Mouse (Mus musculus) gonadal fat pad, adult 2 months (tissue): Measurements from ENCODE around the gene Phb2. TPM values are rescaled to one million over a fixed set of nuclear protein-coding genes. Genes with fewer than 3 reads are reported as not detected.

Source experiments
- DNase-seq: peaks from one replicate; pipeline ENCODE4 v3.0.0-alpha.2; 2012; ENCODE audit warnings: low read depth
- polyA plus RNA-seq: library from polyadenylated mRNA; depleted of rRNA; stranded (reverse); fragments of >200 nt; gene quantifications from 2 replicates; pipeline ENCODE4 v1.2.3, GENCODE M21; 2012

Phb2 gene
- polyA plus RNA-seq, 1 experiment = 131 TPM

DNA sequence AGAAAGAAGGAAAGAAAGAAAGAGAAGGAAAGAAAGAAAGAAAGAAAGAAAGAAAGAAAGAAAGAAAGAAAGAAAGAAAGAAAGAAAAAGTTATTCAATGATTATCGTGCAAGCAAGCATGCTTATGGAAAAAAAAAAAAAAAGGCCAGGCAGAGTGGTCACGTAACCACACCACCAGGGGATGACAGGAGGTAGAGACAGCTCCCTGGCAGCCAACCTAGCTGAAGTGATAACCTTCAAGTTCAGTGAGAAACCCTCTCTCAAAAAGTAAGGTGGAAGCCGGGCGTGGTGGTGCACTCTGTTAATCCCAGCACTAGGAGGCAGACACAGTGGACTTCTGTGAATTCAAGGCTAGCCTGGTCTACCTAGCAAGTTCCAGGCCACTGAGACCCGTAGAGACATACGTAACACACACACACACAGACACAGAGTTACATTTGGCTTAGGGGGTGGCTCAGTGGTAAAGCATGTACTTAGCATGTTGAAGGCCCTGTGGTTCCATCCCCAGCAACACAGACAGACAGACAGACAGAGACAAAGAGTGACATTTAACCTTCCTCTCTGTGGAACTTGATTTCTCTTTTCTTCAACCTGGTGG is 10.8 kb downstream of the Phb2 start:
- DNase-seq = no peak

GRCm38 (mm10) chr6:124723541-124723940 is 11.4 kb downstream of the Phb2 start:
- no peak for DNase-seq

- no peak for DNase-seq
Measured at GRCm38 (mm10) chr6:124724472-124724871, 12.3 kb downstream of the Phb2 start.

DNA sequence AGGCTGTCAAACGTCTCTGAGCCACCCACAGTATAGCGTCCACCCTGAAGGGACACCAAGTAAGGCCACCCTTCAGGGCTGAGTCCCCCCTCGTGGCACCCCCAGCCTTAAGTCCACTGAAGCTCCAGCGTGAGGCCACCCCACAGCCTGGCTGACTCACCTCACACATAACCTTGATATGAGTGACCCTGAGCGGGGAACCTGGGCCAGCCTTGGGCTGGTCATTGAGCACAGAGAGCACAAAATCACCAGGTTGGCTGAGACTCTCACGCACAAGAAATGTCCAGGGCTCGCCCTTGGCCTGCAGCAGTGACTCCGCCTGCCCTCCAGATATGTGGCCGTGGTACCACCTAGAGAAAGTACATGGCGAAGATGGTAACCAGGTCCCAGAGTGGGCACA is 16.5 kb downstream of the Phb2 start:
- no peak for DNase-seq

- no peak for DNase-seq
Measured at GRCm38 (mm10) chr6:124729850-124730705, 17.9 kb downstream of the Phb2 start.

- no peak for DNase-seq
Measured at GRCm38 (mm10) chr6:124731038-124731437, 18.9 kb downstream of the Phb2 start.

DNA sequence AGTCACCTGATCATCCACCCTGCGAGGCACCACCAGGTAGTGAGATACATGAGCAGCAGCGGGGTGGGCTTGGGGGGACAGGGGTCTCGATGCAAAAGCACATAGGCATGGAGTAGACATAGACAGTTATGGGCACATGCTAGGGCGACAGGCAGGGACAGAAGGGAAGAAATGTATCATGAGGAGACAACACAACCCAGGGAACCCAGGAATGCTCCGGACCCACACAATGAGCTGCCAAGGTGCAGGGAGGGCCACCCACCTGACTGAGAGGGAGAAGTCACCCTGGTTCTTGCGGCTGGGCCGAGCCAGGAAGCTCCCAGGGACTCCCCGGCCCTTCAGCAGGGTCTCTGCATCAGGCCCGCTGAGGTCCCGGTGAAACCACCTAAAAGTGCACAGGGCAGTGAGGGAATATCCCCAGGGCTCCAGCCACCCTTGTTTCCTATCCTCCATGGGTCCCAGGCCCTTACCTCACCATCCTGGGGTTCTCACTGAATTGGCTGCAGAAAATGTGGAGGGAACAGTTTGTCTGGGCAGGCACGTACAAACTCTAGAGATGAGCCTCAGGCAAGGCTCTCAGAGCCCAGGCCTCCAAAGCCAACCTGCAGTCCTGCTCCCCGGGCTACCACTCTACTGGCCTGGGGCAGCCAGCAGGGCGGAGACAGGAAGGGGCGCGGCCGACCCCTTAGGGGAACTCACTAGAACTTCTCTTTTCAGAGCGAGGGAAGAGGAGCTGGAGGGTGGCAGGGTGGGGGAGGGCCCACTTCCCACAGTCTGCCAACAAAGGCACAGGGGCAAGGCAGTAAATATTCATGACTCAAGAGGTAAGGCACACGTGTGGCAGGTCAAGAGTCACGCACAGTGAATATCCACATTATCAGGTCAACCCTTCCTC is 20.6 kb downstream of the Phb2 start:
- DNase-seq = no peak

DNA sequence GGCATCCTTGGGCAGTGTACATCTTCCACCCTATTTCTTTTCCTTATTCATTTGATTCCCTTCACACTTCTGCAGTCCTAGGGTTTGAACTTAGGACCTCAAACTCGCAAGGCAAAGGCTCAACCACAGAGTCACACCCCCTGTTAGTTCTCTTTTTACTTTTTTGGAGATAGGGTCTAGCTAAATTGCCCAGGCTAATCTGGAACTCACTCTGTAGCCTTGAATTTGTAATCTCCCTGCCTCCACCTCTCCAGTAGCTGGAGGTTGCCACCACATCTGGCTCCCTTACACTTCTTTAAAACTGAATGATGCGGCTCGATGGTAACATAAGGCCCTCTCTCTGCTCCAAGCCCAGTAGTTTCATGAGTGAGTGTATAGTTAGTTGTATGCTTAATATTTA is 22.3 kb downstream of the Phb2 start:
- DNase-seq = no peak

- no peak for DNase-seq
Measured at GRCm38 (mm10) chr6:124737040-124737439, 24.9 kb downstream of the Phb2 start.

- no peak for DNase-seq
Measured at GRCm38 (mm10) chr6:124738511-124739023, 26.4 kb downstream of the Phb2 start, which contains the start of gene Ptpn6. Ptpn6 (minus strand) TSS chr6:124738714.

DNA sequence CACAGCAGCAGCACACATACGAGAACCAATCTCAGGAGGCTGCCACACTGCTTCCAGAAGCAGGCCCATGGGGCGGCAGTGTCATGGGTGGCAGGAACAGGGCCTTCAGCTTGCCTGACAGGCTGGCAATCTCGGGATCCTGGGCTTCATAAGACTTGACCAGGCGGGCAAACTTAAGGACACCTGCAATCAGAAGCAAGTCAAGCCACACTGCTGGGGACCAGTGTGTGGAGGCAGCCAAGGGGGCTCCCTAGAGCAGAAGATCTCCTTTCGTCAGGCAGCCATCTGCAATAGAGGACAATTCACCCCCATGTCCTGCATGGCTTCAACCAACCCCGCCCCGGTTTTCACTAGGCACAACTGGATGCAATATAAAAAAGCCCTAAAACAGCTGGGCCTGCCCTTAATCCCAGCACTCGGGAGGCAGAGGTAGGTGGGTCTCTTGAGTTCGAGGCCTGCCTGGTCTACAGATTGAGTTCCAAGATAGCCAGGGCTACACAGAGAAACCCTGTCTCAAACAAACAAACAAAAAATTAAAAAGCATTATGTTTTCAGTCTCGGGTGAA is 27.2 kb downstream of the Phb2 start:
- DNase-seq = no peak

GRCm38 (mm10) chr6:124740211-124740887 is 28.2 kb downstream of the Phb2 start:
- DNase-seq = no peak

- DNase-seq = no peak
Measured at GRCm38 (mm10) chr6:124740888-124741761, 29.0 kb downstream of the Phb2 start, which contains the start of gene Grcc10. Grcc10 (minus strand) TSS chr6:124741374.

DNA sequence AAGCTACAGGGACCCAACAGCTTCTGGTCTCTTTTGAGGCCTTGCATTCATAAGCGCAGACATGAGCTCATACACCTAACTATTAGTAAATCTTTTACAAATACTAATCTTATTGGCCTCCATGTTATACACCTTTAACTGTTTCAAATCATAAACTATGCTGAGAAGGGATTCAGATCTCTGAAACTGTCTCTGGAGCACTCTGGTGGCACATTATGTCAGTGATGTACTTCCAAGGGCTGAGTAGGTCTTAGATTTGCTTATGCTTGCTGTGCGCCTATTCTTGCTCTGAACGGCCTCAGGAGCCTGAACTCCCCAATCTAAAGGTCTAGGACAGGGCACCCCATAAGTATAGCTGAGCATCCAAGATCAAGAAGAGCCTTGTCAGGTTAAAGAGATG is 29.7 kb downstream of the Phb2 start:
- DNase-seq = no peak

DNA sequence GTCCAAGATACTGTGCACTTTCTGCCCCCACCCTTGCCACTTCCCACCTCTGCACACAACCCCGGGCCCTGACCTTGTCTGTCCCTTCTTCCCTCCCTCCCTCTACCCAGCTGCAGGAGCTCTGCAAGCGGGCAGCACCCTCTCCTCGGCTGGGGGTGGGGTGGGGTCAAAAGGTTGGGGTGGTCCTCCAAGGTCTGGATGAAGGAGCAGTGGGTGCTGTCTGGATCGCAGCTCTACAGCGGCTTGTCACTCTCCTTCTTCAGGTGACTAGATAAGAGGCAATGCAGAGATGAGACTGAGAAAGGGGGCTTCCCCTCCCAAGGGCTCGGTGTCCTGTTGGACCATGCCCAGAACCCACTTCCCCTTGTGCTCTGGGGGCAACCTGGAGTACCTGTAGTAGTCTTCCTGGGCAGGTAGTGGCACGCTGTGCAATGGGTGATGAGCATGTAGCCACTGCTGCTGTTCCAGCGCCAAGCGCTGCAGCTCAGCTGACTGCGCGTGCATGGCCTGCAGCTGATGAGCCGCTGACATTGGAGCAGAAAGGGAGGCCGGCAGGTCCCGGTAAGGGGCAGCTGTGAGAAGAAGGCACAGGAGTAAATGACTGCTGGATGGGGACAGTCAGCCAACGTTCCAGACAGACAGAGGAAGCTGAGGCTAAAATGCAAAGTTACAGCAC is 30.8 kb downstream of the Phb2 start:
- no peak for DNase-seq

GRCm38 (mm10) chr6:124743647-124744046 is 31.5 kb downstream of the Phb2 start:
- no peak for DNase-seq

- DNase-seq = no peak
Measured at GRCm38 (mm10) chr6:124744755-124745321, 32.7 kb downstream of the Phb2 start.

DNA sequence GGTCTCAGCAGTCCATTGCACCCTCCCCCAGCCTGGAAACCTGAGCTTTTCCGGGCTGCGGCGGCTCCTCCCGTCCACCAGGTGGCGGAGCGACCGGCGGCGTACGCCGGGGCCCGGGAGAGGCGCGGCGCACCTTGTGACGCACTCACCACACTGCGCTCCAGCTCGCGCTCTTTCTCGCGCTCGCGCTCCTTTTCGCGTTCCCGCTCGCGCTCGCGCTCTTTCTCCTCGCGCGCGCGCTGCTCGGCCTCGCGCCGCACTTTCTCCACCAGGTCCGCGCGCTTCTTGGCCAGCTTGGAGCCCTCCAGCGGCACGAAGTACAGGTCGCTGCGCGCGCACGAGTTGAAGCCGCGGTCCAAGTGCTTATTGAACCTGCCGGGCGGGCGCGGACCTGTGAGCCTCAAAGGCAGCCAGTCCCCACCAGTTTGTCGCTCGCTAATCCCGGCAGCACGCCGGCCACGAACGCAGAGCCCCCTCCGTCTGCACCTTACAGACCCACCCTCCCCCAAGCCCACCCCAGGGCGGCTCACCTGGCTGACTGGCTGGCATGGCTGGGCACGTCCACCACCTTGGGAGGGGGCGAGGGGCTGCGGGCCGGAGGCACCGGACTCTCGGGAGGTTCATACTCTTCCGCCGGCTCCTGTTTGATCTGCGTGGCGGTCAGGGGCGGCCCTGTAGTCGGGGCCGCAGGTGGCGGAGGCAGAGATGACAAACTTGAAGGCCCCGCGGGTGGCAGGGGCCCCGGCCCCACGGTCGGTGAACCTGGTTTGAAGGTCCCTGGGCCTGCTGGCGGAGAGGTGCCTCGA is 33.6 kb downstream of the Phb2 start:
- no peak for DNase-seq
